Mouse (Mus musculus) CD4-positive, CD25-positive, alpha-beta regulatory T cell, adult 2 months (primary cell): ENCODE data around the gene Sox5.

Experiments used
- DNase-seq: peaks from one replicate; pipeline ENCODE4 v3.0.0-alpha.2; 2012; ENCODE audit warnings: low read depth, low spot score

Gene Sox5

DNA sequence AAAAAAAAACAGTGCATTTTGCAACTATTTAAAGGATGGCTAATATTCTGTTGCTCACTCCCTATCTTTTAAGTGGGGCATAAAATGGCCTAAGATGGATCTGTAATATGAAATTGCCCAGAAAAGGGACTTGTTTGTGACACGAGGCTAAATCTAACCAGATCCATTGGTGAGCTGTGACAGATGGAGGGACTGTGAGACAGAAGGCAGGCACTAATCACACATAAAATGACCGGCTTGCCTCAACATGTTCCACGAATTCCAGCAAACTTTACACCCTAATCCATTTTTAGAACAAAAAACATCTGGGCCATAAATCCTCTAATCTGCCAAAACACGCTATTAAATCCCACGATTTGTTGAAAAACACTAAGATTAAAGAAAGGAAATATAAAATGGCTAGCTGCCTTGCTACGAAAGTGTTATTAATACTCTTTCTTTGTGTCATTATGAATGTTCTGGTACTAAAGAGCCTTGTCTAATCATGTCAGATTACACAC is 919.1 kb downstream of the Sox5 start:
- DNase-seq: no peak

DNA sequence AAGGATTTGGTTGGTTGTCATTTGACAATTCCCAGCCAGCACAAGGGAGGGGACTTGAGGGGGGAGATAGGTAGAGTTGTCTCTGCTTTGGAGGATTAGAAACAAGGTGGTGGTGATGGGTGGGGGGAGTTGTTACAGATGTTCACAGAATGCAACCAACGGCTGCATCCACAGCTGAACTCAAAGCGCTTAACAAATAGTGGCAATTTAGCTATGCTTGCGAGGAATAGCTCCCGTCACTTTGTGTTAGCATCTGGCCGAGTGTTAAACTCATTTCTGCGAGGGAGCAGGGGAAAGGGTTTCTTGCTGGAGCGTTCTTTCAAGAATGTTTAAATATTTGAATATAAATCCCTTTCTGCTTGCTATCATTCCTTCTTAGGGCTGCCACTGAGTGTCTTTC is 921.7 kb downstream of the Sox5 start:
- no peak for DNase-seq

DNA sequence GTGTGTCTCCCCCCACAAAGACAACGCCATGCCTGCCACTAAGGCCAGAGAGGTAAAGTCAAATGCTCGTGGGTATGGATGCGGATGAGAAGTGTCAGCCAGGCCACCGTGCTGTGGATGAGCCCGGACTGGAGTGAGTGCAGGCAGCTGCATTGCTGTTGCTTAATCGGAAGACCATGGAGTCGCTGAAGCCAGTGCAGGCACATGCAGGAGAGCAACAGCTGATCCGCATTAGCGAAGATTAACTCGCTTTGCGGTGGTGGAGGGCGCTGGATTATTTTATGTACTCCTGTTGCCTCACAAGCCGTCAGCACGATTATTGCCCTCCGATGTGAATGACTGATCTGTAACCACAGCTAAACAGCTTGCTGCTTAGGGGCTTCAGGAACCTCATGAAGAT is 922.2 kb downstream of the Sox5 start:
- no peak for DNase-seq

DNA sequence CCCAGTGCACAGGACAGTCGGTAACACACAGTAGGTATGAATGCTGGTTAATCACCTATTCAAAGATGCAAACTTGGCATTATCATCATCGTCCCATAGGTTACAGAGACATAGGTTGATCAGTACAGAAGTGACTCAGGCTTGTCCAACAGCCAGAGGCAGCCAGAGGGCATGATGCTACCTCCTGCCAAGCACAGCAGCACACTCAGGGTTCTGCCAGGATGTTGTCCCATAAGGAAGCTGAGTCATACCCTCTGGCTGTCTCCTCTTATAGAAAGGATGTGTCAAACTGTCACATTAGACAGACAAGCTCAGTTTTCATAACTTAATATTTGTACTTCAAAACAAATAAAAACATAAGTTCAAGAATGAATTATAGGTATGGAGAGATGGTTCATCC is 923.2 kb downstream of the Sox5 start:
- no peak for DNase-seq

DNA sequence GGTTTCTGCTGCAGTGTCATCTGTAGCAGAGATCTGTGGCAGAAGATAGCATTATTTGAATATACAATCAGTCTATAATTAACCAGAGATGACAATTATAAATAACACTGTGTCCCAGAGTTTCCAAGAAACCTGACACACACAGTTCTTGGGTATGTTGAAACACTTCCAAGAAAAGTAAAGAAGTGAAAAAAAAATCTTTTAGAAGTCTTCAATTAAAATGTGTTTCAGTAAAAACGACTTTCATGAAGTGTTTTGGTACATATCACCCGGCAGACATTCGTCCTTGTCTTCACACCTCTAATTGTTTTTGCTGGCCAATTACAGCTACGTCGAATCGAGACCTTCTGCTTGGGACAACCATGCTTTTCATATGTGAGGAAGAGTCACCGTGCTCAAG is 924.4 kb downstream of the Sox5 start:
- no peak for DNase-seq

DNA sequence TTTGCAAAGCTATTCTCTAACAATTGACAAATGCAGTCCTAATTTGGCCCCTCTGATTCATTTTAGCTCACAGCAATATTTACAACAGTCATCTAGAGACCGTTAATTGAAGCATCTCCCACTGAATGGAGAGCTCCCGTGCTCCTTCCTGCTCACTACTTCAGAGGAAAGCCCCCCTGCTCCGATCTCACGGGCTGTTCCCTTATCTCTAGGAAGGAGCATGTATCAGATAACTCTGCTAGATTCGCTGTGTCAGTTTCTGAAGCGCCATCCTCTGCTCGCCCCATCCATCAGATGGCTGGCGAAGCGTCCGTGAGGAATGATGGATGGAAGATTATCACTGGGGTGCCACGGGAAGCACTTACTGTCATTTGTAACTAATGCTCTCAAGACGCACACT is 926.4 kb downstream of the Sox5 start:
- DNase-seq: no peak

DNA sequence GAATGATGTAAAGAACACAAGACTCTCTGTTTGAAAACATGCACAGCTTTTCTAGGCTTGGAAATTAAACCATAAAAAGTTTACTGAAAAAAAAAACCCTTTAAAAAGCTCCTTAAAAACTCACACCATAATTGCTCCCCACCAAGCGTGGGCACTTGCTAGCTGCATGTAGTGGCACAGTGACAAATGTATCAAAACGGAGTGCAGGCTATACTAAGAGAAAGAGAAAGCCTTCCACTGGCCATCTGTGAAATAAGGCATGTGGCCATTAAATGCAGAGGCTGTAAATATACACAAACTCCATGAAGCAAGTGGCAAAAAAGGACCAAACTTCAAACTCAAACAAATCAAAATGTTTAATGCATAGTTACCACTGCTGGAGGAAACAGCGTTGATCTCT is 927.7 kb downstream of the Sox5 start:
- DNase-seq: no peak

DNA sequence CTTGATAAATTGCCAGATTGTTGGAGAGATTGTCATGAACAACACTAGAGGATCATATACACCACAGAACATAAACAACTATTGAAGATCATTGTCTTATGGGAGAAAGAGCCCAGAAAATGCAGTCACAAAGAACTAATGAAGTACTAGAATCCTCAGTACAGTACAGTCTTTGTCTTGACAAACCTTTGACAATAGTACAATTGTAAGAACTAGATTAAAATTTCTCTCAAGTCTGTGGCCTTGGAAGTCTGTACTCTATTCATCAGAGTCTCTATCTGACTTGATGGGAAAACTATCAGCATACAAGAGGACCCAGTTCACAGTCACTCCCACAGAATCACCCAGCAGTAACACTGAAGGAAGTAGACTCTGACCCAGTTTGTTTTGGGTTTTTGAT is 936.0 kb downstream of the Sox5 start:
- DNase-seq: no peak

DNA sequence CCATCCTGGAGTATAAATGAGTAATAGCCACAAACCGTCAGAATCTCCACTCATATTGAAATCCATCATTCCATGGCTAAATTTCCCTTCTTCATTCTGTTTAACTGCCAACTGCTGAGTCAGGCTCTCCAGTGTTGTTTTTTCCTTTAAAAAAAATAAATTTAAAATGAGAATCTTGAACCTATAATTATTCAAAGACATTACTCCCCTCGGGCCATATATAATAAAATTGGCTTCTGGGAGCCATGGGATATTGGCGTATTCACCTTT is 937.1 kb downstream of the Sox5 start:
- DNase-seq: no peak

DNA sequence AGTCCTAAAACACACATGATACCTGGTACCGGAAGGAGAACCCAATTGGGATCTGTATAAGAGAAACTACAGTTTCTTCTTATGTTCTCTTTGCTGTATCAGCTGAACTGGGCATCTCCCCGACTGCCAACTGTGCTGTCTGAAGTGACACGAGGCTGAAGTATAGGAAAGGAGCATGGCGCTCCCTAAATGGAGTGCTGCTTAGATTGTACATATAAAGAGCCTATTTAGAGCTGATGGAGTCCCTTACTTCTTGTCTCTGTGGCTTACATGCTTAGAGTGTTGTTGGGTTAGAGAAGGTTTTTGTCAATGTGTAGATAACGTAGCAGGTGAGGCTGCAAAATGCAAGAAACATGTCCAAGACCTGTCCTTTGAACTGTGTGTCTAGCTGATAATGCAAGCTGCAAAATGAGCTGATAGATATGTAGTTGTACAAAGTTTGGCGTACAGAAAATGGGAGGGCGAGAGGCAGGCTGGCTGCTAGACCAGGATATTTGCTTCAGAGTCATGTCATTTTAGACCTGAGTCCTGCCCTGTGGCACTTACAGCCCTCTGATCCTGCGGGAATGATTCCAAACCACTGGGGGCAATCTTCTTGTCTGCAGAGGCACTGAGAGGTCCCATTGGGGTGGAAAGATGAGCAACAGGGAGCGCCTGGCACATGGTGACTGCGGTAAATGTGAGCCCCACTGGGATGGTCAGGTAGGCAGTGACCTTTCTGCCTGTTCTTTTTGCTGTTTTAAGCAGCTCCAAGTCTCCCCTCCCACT is 937.7 kb downstream of the Sox5 start:
- no peak for DNase-seq

DNA sequence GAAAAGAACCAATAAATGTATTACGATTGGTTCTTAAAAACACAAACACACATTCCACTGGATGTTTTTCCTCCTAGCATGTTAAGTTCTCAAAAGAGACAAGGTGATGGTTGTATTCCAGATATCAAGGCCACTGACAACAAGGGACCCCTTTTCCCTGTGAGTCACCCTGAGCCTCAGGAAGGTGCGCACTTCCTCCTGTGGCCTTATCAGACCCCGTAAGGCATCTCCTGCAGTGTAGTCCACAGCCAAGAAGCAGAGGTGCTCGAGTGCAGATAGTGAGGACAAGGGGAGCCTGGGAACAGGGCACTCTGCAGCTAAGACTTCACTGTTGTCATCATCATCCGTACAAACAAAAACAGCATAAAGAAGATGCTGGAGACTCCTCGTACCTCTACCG is 939.8 kb downstream of the Sox5 start:
- DNase-seq: no peak

DNA sequence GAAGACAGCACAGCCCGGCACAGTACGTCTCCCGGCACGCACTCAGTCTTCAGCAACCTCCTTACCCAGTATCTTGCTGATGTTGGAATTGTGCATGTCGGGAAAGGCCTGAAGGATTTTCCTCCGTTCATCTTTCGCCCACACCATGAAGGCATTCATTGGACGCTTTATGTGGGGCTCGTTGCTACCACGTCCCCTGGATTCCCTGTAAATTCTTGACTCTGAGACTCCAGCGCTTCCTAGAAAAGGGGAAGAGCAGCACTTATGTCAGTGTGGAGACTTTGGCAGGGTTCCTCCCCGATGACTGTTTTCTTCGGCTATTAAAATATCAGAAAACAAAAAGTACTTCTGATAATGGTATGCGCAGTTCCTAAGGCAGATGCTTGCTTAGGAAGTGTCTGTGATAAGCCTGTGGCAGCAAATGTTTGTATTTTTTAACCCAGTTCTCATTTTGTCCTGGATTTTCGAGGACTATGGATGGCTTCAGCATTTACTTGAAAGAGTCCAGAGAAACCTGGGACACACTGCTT is 940.6 kb downstream of the Sox5 start:
- no peak for DNase-seq

DNA sequence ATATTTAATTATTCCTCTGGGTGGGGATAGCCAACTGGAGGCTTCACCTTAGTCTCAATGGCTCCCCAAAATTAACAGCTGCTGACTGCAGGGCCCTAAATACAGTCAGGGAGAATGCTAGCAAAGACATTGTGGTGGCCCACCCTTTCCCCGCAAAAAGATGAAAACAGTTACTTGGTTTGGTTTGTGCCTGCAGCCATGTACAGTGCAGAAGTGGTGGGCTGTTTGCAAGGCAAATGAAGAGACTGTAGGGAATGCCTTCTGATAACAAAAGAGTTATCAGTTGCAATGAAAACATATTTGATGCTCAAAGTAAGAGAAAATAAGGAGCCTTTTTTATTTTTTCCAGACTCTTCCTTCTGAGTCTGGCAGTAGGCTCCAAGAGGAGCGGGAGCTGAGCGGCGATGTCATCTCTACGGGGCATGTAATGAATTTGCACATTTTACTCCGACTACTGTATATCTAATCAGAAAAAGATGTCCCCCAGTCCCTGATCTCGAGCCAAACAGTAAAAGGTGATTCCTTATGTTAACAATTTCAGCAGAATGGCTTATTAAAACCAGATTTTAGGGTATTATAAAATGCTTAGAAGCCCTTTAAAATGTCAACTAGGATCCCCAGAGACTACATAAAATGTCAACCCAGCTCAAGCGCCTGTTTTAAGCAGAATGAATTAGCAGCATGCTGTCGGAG is 943.2 kb downstream of the Sox5 start:
- DNase-seq: no peak

DNA sequence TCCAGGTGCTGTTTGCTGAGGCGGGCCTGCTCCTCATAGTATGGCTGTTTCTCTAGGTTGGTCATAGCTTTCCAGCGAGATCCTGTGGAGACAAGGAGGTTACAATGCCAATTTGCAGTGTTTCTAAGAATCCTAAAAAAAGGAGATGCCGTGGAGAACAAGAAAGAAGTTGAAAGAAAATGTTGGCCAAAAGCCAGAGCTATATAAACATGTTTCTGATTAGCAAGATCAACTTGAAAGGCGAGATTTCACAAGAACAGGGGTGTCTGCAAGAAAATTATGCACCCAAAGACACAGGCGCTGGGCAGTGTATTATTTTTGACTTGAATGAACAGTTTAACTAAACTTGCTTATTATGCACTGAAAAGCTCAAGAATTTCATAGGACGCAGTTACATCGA is 946.4 kb downstream of the Sox5 start:
- DNase-seq: no peak

DNA sequence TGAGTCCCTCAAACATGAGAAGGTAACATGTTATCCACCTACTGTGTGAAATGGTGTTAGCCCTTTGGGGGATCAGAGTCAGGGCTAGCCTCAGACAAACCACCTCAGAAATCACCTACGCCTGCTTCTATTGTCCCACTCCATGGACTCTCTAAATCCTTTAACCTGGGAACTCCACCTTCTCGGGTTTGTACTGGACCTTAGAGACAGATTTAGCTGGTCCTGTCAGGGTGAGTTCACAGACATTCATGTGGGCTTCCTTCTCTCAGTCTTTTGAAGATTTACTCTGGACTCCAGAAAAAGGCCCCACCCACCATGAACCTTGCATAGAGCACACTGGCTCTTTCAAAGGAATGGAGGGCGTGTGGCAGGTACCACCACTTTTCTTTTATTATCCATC is 947.8 kb downstream of the Sox5 start:
- no peak for DNase-seq

DNA sequence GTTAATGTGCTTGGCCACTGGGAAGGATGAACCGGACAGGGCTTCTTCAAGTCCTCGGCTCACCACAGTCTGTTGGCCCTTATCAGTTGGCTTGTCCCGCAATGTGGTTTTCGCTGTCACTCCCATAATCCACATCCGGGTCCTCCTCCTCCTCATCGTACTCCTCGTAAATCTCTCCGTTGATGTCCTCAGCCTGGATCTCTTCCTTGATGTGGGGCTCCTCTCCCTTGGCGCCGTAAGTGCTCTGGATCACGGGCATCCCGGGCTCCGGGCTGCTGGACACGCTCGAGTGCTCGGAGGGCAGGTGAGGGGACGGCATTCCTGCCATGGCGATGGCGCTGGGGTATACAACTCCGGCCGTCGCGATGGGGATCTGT is 948.6 kb downstream of the Sox5 start:
- DNase-seq: no peak

DNA sequence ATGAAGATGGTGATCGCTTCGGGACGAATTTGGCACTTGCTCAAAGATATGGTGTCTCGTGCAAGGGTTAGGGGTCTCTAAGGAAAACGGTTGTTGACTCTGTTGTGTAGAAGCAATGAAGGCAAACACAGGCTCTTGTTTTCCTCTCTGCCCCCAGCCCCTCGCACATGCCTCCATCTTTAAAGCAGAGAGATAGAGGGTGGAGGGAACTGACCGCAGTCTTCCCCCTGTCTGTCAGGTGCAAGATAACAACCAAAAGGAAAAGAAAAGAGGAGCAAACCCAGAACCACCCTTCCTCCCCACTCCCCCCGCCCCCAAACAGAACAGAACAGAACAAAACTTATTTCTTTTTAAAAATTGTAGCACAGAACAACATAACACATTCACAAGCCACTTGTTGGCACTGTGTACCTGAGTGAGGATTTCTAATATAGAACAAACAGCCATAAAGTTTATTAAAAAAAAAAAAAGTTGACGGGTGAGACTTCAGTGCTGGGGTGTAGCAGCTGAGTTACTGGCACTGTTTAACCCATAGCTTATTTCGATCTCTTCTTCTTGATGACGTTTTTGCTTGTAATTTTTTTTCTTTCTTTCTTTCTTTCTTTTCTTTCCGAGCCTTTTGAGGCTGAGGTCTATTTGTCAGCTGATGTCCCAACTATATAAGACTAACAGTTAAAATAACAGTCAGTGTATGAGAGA is 949.1 kb downstream of the Sox5 start:
- no peak for DNase-seq

DNA sequence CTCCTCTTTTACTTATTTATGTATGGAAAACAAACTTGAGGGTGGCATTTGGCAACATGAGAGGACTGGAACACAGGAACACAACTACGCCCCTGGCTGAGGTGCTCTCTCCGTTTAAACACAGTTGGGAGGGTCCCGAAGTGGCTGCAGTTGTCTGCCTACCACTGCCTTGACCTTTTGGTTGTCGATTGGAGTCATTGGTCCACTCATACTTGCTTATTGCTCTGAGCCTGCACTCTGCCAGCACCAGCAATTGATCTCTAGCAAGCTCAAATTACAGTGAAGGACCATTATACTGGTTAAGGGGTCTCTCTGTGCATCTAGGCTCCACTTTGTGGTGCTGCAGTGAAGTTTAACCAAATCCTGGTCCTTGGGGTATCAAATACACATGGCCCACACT is 950.5 kb downstream of the Sox5 start:
- DNase-seq: no peak

DNA sequence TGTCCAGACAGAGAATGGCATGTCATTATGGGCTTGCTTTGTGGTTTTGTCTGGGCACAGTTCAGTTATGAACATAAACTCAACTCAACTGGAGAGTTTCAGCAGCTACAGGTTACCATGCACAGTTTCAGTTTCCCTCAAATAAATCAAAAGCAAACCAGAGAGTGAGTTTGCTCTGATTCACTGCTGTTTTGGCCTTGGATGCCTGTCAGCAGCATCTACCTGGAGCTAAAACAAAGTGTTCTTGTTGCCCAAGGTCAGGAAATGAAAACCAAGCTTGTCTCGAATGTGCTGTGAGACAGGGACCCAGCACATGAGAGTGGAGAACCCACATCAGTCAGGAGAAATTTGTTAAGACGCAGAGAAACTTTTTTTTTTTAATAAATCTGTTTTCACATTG is 951.6 kb downstream of the Sox5 start:
- no peak for DNase-seq

DNA sequence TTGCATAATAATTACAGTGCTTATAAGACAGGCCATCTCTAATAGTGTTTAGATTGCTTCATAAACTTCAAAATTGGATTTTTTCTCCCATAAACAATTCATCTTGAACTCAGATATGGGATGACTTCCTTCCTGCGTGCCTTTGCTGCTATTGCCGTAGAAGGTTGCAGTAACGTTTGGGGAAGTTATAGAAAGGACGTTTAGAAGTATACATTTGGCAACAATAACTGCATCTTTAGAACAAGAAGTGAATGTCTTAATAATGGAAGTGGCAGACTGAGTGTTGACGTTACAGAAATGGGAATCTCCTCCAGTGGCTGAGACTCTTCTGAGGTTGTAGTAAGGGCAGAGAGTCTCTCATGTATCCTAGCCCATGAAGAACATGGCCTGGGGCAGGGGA is 955.0 kb downstream of the Sox5 start:
- DNase-seq: no peak

DNA sequence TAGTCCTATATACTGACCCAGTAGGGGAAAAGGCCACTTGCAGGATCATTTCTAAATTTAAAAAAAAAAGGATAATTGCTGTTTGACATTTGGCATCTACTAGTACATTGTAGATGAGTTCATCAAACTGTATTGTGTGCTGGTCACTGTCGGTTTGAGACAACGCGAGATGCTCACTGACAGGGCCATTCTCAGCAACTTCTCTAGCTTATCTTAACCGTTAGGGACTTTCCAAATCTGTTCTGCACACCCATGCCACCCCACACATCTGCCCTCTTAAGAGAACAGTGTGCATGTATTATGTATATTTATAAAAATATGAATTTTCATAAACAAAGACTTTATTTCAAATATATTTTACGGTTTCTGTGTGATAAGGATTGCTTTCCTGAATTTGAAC is 955.8 kb downstream of the Sox5 start:
- DNase-seq: no peak

DNA sequence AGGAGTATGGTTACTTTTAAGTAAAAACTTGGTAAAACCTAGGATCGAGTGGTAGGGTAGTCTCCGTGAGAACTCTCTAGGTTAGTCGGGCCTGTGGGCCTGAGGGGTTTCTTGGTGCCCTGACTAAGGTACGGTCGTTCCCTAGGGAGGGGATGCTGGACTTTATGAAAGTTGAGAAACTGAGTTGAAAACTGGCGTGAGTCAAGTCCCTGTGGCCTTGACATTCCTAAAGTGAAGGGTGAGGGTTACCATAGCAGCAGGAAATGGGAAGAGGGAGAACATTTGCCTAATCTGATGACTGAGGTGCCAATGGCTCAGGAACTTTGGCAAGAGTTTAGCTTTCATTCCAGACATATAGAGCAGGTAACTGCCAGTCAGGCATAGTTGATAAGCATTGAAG is 956.7 kb downstream of the Sox5 start:
- DNase-seq: no peak

DNA sequence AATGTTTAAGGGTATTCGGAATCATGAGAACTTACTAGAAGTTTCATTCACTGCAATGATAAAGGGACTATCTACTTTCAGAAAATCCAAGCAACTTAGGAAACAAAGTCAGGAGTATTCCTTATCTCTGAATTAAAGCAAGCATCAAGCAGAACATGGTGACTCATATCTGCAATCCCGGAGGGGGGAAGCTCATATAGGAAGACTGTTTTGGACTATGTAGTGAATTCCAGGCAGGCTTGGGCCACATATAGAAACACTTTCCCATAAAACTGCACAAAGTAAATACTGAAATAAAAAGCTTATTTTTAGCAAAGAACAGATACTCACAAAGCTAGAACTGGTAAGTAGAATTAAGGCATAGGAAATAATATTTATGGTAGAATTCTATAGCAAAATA is 993.3 kb downstream of the Sox5 start:
- DNase-seq: no peak
